ENCODE assay signal across 36 mouse cellular contexts in the genomic region with DNA sequence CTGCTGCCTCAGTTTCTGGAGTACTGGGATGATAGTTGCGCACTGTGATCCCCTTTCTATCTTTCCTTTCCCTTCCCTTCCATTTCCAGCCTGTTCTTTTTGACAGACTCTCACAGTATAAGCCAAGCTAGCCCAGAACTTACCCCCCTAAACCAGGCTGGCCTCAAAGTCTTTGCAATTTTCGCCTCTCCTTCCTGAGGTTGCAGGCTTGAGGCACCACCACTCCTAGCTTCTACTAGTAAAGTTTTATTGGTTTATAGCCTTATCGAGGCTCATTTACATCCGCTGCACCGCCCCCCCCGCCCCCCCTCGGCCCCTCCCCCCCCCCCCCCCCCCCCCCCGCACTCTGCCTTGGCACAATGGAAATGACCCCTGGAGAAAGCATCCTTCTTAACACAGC. TPM values are rescaled to one million over a fixed set of nuclear protein-coding genes. Genes with fewer than 3 reads are reported as not detected.
"Had no signal": no experiment of that assay in that cellular context is flagged by ENCODE, and none has a peak within 500 bp of the region (broad histone marks: within the 10 kb centered on the region; RNA-seq: fewer than 3 reads in every experiment).

No protein-coding gene starts in this region.

- H3K9ac ChIP-seq: heart, embryonic 13.5 days; heart, embryonic 15.5 days; hindbrain, embryonic 13.5 days; hindbrain, embryonic 15.5 days; limb, embryonic 13.5 days; liver, embryonic 13.5 days; liver, embryonic 15.5 days had no signal

- H3K9me3 ChIP-seq: heart, embryonic 13.5 days; heart, embryonic 15.5 days; hindbrain, embryonic 13.5 days; hindbrain, embryonic 15.5 days; limb, embryonic 13.5 days; liver, embryonic 13.5 days; liver, embryonic 15.5 days had no signal

- ATAC-seq: hindbrain, postnatal 0 days had no signal

- H3K36me3 ChIP-seq: heart, embryonic 13.5 days; heart, embryonic 15.5 days; hindbrain, embryonic 13.5 days; hindbrain, embryonic 15.5 days; limb, embryonic 13.5 days; liver, embryonic 13.5 days; liver, embryonic 15.5 days had no signal

- H3K27ac ChIP-seq: heart, embryonic 13.5 days; heart, embryonic 15.5 days; hindbrain, embryonic 13.5 days; hindbrain, embryonic 15.5 days; hindbrain, postnatal 0 days; layer of hippocampus, adult 2 months; left cerebral cortex, adult 2 months; limb, embryonic 13.5 days; liver, embryonic 13.5 days; liver, embryonic 15.5 days had no signal

- H3K4me3 ChIP-seq: heart, embryonic 13.5 days; heart, embryonic 15.5 days; hindbrain, embryonic 13.5 days; hindbrain, embryonic 15.5 days; layer of hippocampus, adult 2 months; left cerebral cortex, adult 2 months; limb, embryonic 13.5 days; liver, embryonic 13.5 days; liver, embryonic 15.5 days had no signal

- H3K4me1 ChIP-seq: heart, embryonic 13.5 days; heart, embryonic 15.5 days; hindbrain, embryonic 13.5 days; hindbrain, embryonic 15.5 days had no signal

- H3K4me2 ChIP-seq: heart, embryonic 11.5 days; heart, embryonic 13.5 days; heart, embryonic 15.5 days; hindbrain, embryonic 13.5 days; hindbrain, embryonic 15.5 days; limb, embryonic 13.5 days; liver, embryonic 11.5 days; liver, embryonic 13.5 days; liver, embryonic 15.5 days had no signal

- H3K27me3 ChIP-seq: heart, embryonic 15.5 days; hindbrain, embryonic 13.5 days; hindbrain, embryonic 15.5 days; limb, embryonic 13.5 days; liver, embryonic 13.5 days; liver, embryonic 15.5 days had no signal

- DNase-seq: gastrocnemius, postnatal 14 days; heart, adult 18-20 months; kidney, adult 18-20 months; kidney, adult 8-10 months; kidney, postnatal 10 days; kidney, postnatal 4 days; liver; liver, embryonic 13.5 days had no signal

RNA-seq across cellular contexts. Expression of gene Acer1, which starts 2.4 kb away (rescaled TPM):
- total RNA-seq: gastrocnemius, adult 18-20 months; gastrocnemius, adult 8-10 months; gastrocnemius, postnatal 14 days; gastrocnemius, postnatal 36 days; heart, adult 18-20 months; heart, adult 8-10 months; heart, postnatal 25 days; hematopoietic stem cell, adult 5-6 weeks; hindbrain, postnatal 0 days; layer of hippocampus, adult 2 months; layer of hippocampus, postnatal 10 days; layer of hippocampus, postnatal 25 days; left cerebral cortex, adult 2 months; left cerebral cortex, postnatal 14 days; left cerebral cortex, postnatal 36 days had no signal
- polyA plus RNA-seq: gonadal fat pad, adult 2 months; heart, embryonic 11.5 days; heart, embryonic 13.5 days; heart, postnatal 0 days; hindbrain, embryonic 11.5 days; hindbrain, embryonic 13.5 days; hindbrain, embryonic 15.5 days; hindbrain, postnatal 0 days; kidney, embryonic 14.5 days; kidney, embryonic 16.5 days; limb, embryonic 11.5 days; limb, embryonic 13.5 days; liver, embryonic 11.5 days; liver, embryonic 13.5 days; liver, embryonic 15.5 days had no signal

RNA-seq across cellular contexts. Expression of gene Pspn, which starts 20.3 kb away (rescaled TPM):
- total RNA-seq: gastrocnemius, adult 18-20 months; gastrocnemius, adult 8-10 months; gastrocnemius, postnatal 14 days; gastrocnemius, postnatal 36 days; heart, adult 18-20 months; heart, adult 8-10 months; heart, postnatal 25 days; hematopoietic stem cell, adult 5-6 weeks; hindbrain, postnatal 0 days; layer of hippocampus, adult 2 months; layer of hippocampus, postnatal 10 days; layer of hippocampus, postnatal 25 days; left cerebral cortex, adult 2 months; left cerebral cortex, postnatal 14 days; left cerebral cortex, postnatal 36 days had no signal
- polyA plus RNA-seq: gonadal fat pad, adult 2 months; heart, embryonic 15.5 days; hindbrain, embryonic 11.5 days; hindbrain, postnatal 0 days; intestine, embryonic 14.5 days; limb, embryonic 13.5 days; liver, embryonic 11.5 days; liver, embryonic 15.5 days had no signal
